Mouse (Mus musculus): ENCODE results near the gene Zfp536. TPM values are rescaled to one million over a fixed set of nuclear protein-coding genes. Genes with fewer than 3 reads are reported as not detected.

Gene Zfp536
- 10 to 100 TPM; 30.4 to 46.5 TPM for total RNA-seq (2021)

GRCm38 (mm10) chr7:37773312-37773702, at the start of gene Zfp536:
Zfp536 (minus strand) TSS chr7:37773641.
- peak in 1 of 2 experiments; percentile 18 for DNase-seq (ENCODE audit: low spot score in 2 of 2)
- intact Hi-C loops (cut with DNase I), result loop anchor here (5.0 to 10.0 kb wide), 5 partner anchors 149 to 401 kb away; no protein-coding TSS in a partner anchor

- intact Hi-C loops (cut with DNase I), result no loop called here
- no peak for DNase-seq (ENCODE audit: low spot score in 2 of 2)
These were observed 47.3 kb upstream of the Zfp536 start for GRCm38 (mm10) chr7:37820670-37821301.

GRCm38 (mm10) chr7:37818631-37819340, 45.3 kb upstream of the Zfp536 start:
- intact Hi-C loops (cut with DNase I), result no loop called here
- no peak for DNase-seq (ENCODE audit: low spot score in 2 of 2)

- no peak for DNase-seq (ENCODE audit: low spot score in 2 of 2)
- intact Hi-C loops (cut with DNase I), result no loop called here
These were observed 43.5 kb upstream of the Zfp536 start for GRCm38 (mm10) chr7:37816901-37817300.

GRCm38 (mm10) chr7:37814844-37815406, 41.5 kb upstream of the Zfp536 start:
- DNase-seq (ENCODE audit: low spot score in 2 of 2), result no peak

GRCm38 (mm10) chr7:37813676-37814075, 40.2 kb upstream of the Zfp536 start:
- intact Hi-C loops (cut with DNase I), result no loop called here

More at GRCm38 (mm10) chr7:37814844-37815406, 41.5 kb upstream of the Zfp536 start:
- intact Hi-C loops (cut with DNase I), result no loop called here

GRCm38 (mm10) chr7:37809908-37810307, 36.5 kb upstream of the Zfp536 start:
- intact Hi-C loops (cut with DNase I), result no loop called here
- no peak for DNase-seq (ENCODE audit: low spot score in 2 of 2)

More at GRCm38 (mm10) chr7:37813676-37814075, 40.2 kb upstream of the Zfp536 start:
- DNase-seq (ENCODE audit: low spot score in 2 of 2), result no peak

GRCm38 (mm10) chr7:37809001-37809400, 35.6 kb upstream of the Zfp536 start:
- no peak for DNase-seq (ENCODE audit: low spot score in 2 of 2)
- intact Hi-C loops (cut with DNase I), result no loop called here

GRCm38 (mm10) chr7:37801160-37801559, 27.7 kb upstream of the Zfp536 start:
- no peak for DNase-seq (ENCODE audit: low spot score in 2 of 2)
- intact Hi-C loops (cut with DNase I), result no loop called here

- DNase-seq (ENCODE audit: low spot score in 2 of 2), result no peak
- intact Hi-C loops (cut with DNase I), result no loop called here
These were observed 15.3 kb upstream of the Zfp536 start for GRCm38 (mm10) chr7:37788721-37789120.

GRCm38 (mm10) chr7:37775502-37775901, 2.1 kb upstream of the Zfp536 start:
- DNase-seq (ENCODE audit: low spot score in 2 of 2), result peak in 1 of 2 experiments; percentile 24
- intact Hi-C loops (cut with DNase I), result loop anchor here (10.0 kb wide), 3 partner anchors 151 to 369 kb away; no protein-coding TSS in a partner anchor

GRCm38 (mm10) chr7:37774463-37774970, 1.1 kb upstream of the Zfp536 start:
- no peak for DNase-seq (ENCODE audit: low spot score in 2 of 2)
- intact Hi-C loops (cut with DNase I), result loop anchor here (5.0 to 10.0 kb wide), 5 partner anchors 150 to 402 kb away; no protein-coding TSS in a partner anchor

GRCm38 (mm10) chr7:37773906-37774305, 465 bp upstream of the Zfp536 start:
- intact Hi-C loops (cut with DNase I), result loop anchor here (5.0 to 10.0 kb wide), 5 partner anchors 149 to 402 kb away; no protein-coding TSS in a partner anchor
- no peak for DNase-seq (ENCODE audit: low spot score in 2 of 2)

- DNase-seq (ENCODE audit: low spot score in 2 of 2), result peak in 1 of 2 experiments; percentile 34
- intact Hi-C loops (cut with DNase I), result loop anchor here (5.0 to 10.0 kb wide), 5 partner anchors 148 to 400 kb away; no protein-coding TSS in a partner anchor
These were observed 797 bp downstream of the Zfp536 start for GRCm38 (mm10) chr7:37772376-37773311.

GRCm38 (mm10) chr7:37771491-37772375, 1.7 kb downstream of the Zfp536 start:
- peak in 1 of 2 experiments; percentile 15 for DNase-seq (ENCODE audit: low spot score in 2 of 2)
- intact Hi-C loops (cut with DNase I), result loop anchor here (5.0 to 10.0 kb wide), 5 partner anchors 147 to 399 kb away; no protein-coding TSS in a partner anchor

GRCm38 (mm10) chr7:37770400-37771050, 2.9 kb downstream of the Zfp536 start:
- intact Hi-C loops (cut with DNase I), result loop anchor here (5.0 to 10.0 kb wide), 5 partner anchors 146 to 398 kb away; no protein-coding TSS in a partner anchor
- DNase-seq (ENCODE audit: low spot score in 2 of 2), result peak; percentile 71 to 72

Measured in left cerebral cortex, postnatal 36 days (tissue).